Mouse (Mus musculus) brain, embryonic 14.5 days (tissue): Measurements from ENCODE around the gene St6galnac6. TPM values are rescaled to one million over a fixed set of nuclear protein-coding genes. Genes with fewer than 3 reads are reported as not detected.
A peak's percentile ranks its signal among the peaks of the same experiment; 100 is the strongest.

Experiments used
- DNase-seq: peaks from one replicate; pipeline ENCODE4 v3.0.0-alpha.2; 2011; ENCODE audit warnings: low read depth
- CTCF ChIP-seq: fragments of 200-500 bp; IDR thresholded peaks from 2 replicates; pipeline ENCODE4 v1.5.1; 2012; ENCODE audit warnings: inconsistent platforms, mild to moderate bottlenecking, moderate library complexity, borderline replicate concordance; ENCODE audit not compliant: insufficient read depth, insufficient read length; ENCODE audit errors: extremely low read depth
- POLR2A ChIP-seq: fragments of 200-500 bp; IDR thresholded peaks from 2 replicates; pipeline ENCODE4 v1.6.1; 2012; ENCODE audit warnings: mild to moderate bottlenecking, inconsistent platforms, borderline replicate concordance; ENCODE audit not compliant: poor library complexity, insufficient read depth, insufficient read length, severe bottlenecking; ENCODE audit errors: extremely low read depth
- polyA plus RNA-seq: library from polyadenylated mRNA; depleted of rRNA; stranded (reverse); fragments of >200 nt; gene quantifications from 2 replicates; pipeline ENCODE4 v1.2.3, GENCODE M21; 2012

The St6galnac6 gene
- polyA plus RNA-seq, 1 experiment, result 22.6 TPM

DNA sequence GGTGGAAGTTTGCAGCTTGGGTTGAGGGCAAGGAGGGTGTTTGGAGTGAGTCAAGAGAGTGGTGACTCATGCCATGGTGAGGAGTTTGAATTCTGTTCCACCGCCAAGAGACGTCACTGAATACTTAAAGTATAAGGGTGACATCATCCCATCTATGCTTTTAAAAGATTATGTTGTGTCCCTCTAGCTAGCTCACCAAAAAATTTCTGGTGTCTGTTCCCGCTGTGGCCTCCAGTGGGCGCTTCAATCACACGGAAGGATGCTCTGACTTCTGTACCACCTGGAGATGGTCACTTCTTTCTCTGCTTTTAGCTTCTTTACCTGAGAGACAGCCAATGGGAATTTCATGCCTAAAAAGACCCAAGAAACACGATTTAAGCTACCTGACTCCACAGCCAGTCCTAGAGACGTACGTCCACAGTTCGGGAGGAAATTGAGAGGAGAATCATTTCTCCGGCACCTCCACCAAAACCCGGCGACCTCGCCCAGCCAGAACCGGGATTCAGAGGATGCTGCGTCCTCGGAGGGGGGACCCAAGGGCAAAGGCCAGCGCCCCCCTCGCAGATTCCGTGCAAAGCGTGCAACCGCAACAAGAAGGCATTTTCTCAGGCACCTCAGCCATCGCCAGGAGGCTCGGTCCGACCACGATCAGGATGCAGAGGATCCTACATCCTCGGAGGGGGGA, 24.5 kb upstream of the St6galnac6 start:
- DNase-seq, result peak; percentile 68
- TF ChIP-seq CTCF, result peak; percentile 89
- TF ChIP-seq POLR2A, result no peak

DNA sequence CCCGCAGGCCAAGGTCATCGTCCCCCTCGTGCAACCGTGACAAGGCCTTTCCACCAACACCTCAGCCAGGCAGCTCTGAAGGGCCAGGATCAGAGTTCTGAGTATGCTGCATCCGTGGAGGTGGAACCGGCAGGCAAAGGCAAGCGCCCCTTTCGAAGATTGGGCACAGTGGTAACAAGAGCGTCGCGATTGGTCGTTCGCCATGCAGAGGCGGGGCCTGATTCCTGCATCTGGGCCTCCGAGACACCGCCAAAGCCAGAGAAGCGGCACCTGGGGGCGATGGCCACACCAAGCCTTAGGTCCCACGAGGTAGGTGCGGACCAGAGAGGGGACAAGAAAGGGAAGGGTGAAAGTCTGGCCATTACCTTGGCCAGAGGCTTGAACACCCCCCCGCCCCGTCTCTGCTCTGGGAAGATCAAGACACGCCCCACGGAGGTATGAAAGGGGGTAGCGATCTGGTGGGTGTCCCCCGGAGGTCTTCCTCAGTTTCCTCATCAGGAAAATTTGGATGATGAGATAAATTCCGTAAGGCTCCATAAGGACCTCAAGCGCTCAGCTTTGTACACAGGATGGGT, 23.8 kb upstream of the St6galnac6 start, which contains the start of gene 9430097D07Rik:
Gene 9430097D07Rik (minus strand): TSS at position 99 of the 575 bp plus-strand sequence.
- peak; percentile 89 for DNase-seq
- TF ChIP-seq CTCF (no peak), POLR2A (no peak)

DNA sequence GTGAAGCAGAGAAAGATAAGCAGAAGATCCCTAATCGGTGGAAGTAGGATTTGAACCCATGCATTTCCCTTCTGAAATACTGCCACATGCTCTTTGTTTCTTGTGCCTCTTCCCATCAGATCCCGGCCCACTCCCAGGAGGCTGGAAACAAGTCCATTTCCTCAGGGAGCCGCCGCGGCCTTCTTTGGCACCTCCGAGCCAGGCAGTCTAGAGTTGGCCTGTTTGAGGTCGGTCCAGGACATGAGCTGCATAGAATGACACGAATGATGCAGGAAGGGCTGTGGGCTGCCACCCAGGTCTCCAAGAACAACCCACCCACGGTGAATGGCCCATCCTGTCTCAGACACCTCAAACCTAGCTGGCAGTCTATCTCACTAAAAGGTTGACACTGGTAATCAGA, 23.0 kb upstream of the St6galnac6 start:
- TF ChIP-seq CTCF (no peak), POLR2A (no peak)
- no peak for DNase-seq

DNA sequence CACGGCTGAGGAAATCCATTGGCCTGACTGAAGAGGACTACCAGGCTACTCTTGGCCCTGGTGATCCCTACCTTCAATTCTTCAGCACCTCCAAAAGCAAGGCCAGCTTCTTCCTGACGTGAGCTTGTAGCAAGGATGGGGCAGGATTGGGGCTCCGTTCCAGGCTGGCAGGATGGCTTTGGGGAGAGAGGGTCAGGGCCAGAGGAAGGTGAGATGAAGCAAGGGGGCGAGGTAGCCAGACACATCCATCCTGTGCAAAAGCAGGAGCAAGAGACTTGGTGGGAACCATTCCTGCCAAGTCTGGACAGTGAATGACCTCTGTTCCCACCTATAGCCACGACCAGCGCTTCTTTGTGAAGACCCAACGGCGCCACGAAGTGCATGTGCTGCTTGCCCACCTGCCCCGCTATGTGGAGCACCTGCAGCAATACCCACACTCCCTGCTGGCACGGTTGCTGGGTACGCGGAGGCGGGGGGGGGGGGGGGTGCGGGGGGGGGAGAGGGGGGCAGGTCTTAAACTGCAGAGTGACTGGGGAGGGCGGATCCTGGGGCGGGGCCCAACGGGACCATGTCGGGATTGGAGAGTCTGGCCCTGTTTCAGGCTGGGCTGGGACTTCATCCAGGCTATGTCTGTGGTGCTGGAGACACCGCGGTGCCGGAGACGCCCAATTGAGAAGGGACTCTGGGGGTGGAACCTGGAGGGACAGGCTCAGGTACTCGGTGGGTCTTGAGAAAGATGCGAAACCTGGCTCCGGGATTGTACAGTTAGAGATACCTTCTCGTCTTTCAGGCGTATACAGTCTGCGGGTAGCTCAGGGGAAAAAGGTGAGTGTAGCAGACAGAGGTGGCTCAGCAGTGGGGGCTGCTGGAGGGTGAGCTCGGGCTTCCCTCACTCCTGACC, 21.1 kb upstream of the St6galnac6 start:
- no peak for DNase-seq
- TF ChIP-seq POLR2A, result no peak
- TF ChIP-seq CTCF, result no peak

DNA sequence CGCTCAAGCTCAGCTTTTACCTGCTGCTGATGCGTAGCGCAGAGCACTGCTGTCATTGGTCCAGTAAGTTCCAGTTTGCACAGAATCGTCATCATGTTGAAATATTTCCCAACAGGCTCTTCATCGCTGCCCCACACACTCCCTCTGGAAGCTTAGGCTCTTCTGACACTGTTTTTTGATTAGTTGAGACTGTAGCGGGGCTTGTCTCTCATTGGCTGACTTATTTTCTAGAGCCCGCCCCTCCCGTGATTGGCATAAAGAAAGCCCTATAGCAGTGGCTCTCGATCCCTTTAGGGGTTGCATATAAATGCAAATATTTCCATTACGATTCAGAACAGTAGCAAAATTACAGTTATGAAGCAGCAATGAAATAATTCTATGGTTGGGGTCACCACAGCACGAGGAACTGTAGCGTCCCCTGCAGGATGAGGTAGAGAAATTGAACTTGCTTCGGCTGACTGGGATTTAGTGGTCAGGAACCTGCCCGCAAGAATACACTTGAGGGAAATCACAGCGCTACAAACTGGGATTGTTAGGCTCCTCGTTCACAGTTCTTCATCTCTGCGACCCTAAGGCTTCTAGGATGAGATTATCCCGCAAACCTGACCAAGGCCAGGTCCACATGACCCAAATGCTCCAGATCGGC, 17.9 kb upstream of the St6galnac6 start:
- peak; percentile 90 for DNase-seq
- TF ChIP-seq CTCF (no peak), POLR2A (no peak)

DNA sequence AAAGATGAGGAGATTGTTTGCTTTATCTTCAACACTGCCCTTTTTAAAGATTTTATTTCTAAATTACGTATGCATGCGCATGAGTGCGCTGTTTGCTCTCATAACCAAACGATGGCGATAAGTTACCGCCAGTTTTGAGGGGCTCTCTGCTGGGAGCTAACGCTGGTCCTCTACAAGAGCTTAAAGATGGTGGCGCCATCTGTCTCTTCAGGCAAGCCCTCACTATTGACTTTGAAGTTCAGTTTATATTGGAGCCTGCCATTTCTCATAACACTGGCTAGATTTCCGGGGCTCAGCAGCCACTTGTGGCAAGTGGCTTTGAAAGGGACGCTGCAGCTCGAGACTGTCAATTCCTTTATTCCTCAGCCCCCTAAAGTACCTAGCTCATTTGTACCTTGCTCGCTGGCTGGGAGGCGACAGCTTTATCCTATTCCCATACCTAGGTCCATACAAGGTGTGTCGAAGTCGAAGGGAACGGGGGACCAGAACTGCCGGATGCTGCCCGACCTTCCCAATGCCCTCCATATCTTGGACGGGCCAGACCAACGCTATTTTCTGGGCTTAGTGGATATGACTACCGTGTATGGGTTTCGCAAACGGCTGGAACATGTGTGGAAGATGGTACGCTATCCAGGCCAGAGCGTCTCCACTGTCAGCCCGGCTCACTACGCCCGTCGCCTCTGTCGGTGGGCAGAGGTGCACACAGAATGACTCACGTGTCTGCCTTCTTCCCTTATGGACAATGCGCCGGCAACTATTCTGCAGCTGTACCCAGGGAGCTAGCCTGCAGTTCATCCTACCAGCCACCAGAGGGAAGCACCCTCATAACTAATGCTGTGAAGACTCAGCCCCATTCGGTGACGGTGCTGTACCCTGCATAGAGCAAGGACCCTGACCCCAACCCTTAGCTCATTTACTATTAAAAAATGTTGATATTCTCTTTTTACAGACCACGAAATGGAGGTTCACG, 16.4 kb upstream of the St6galnac6 start:
- TF ChIP-seq CTCF (peak; percentile 96), POLR2A (peak; percentile 25; the same call in 1 of the 2 replicates)

DNA sequence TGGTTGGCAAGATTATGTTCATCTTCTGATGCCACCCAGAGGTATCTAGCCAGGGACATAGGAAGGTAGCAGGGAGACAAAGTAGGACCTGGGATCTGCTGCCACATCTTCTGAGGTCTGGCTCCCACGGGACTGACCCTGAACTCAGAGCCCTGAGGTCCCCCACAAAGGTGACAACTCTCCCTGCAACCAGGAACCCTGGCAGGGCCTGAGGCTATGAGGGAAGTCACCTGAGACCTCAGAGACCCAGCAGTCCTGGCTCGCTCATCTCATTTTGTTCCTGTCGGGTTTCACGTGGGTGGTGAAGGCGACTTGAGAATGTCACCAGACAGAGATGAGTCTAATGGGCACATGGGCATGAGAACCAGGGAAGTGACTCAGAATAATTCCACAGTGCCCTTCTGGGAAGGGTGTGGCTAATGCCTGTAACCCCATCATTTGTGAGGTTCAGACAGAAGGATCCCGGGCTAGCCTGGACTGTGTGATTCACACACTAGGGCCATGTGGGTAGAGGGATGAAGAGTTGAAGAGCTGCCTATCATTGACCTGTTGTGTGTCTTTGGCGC, 14.3 kb upstream of the St6galnac6 start:
- no peak for DNase-seq
- no peak for TF ChIP-seq POLR2A
- no peak for TF ChIP-seq CTCF

More for the DNA sequence above, 16.4 kb upstream of the St6galnac6 start:
- peak; percentile 89 for DNase-seq

DNA sequence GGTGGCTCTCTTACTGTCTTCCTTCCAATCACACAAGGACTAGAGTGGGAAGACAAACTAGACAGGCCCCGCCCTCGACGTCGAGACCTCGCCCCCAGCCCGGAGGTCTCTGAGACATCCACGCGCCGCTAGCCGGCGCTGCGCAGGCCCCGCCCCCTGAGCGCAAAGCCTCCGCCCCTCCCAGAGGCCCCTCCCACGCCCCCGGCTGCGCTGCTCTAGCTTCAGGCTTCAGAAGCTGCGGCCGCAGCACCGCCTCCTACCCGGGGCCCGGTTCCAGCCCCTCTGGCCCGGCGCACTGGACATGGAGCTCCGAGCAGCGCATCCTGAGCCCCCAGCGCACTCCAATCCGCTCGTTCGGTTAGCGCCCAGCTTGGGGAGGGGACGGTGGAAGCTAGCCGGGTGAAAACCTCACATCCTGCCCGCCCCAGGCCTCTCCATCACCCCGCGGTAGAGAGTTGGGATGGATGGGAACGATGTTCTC, 12.6 kb upstream of the St6galnac6 start, which contains the start of gene St6galnac4:
Gene St6galnac4 (plus strand): TSS at position 225 of the 481 bp plus-strand sequence.
- 0 out of 2 replicates have a peak, but pooled peaks have one; percentile 26 for TF ChIP-seq CTCF
- TF ChIP-seq POLR2A, result peak; percentile 56; the same call in 1 of the 2 replicates
- peak; percentile 96 for DNase-seq

DNA sequence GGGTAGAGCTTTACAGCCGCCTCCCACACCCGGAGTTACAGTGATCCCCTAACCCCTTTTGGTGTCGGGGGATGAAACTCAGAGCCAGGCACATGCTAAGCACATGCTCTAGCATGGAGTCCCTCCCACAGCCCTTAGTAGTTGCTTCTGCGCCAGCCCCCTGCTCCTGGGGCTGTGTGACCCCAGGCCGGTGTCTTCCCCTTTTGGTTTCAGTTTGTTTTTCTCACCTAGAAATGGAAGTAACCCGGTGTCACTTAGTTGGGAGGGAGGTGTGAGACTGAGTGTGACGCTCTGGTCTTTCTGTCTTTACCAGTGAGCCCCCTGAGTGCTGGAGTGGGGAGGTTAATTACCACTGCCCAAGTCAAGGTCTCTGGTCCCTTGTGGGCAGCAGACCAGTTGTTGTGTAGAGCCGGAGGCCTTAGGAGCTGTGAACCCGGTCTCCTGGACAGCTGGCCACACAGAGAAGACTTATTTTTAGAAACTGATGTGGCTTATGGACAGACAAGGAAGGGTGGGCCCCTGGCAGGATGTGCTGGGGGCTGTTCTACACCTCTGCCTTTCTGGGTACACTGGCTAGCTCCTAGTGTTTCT, 11.7 kb upstream of the St6galnac6 start:
- no peak for TF ChIP-seq POLR2A
- no peak for TF ChIP-seq CTCF
- DNase-seq, result no peak

DNA sequence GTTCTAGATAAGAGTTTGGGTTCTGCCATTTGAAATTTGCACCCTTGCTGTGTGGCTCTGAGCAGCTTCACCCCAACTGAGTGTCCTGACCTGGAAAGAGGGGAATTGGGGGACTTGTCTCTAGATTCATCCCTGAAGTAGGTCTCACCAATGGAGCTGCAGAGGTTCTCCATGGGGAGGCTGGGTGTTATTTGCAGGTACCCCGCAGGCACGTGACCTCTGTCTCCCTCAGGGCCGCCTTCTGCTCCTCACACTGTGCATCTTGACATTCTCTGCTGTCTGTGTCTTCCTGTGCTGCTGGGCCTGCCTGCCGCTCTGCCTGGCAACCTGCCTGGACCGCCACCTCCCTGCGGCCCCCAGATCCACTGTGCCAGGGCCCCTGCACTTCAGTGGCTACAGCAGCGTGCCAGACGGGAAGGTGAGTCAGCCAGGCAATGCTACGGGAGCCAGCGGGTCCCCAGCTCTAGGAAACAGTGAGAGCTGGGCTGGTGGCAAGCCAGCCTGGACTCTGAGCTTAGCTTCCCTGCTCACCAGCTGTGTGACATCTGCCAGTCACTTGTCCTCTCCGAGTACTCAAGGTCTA, 10.2 kb upstream of the St6galnac6 start:
- DNase-seq, result peak; percentile 63
- TF ChIP-seq POLR2A, result no peak
